Mouse (Mus musculus) embryonic facial prominence, embryonic 14.5 days (tissue): Measurements from ENCODE around the gene Cacna2d1. TPM values are rescaled to one million over a fixed set of nuclear protein-coding genes. Genes with fewer than 3 reads are reported as not detected.
A peak's percentile ranks its signal among the peaks of the same experiment; 100 is the strongest.

ENCODE experiments used
- ATAC-seq: fragments of 200-750 bp; cut with Nextera tagmentation; 2 replicates; pipeline ENCODE4 v1.8.0; 2017; ENCODE audit warnings: low read depth, moderate number of reproducible peaks, moderate TSS enrichment
- DNase-seq: peaks from one replicate; pipeline ENCODE4 v3.0.0-alpha.2; 2015; ENCODE audit warnings: low spot score
- H3K27ac ChIP-seq: fragments of 300-500 bp; sonication (generic); replicated peaks from 2 replicates; pipeline ENCODE4 v1.5.1; 2014; ENCODE audit warnings: low read depth, mild to moderate bottlenecking, low read length, moderate library complexity
- H3K27me3 ChIP-seq: fragments of 300-500 bp; sonication (generic); replicated peaks from 2 replicates; pipeline ENCODE4 v1.6.1; 2014; ENCODE audit warnings: low read length; ENCODE audit not compliant: control insufficient read depth, insufficient read depth
- H3K36me3 ChIP-seq: fragments of 300-500 bp; sonication (generic); 2 replicates; pipeline ENCODE4 v1.6.1; 2014; ENCODE audit warnings: low read length, mixed read lengths; ENCODE audit not compliant: control insufficient read depth, insufficient read depth
- H3K4me1 ChIP-seq: fragments of 300-500 bp; sonication (generic); 2 replicates; pipeline ENCODE4 v1.6.1; 2014; ENCODE audit warnings: antibody characterized with exemption, low read length; ENCODE audit not compliant: control insufficient read depth, insufficient read depth
- H3K4me2 ChIP-seq: fragments of 300-500 bp; sonication (generic); 2 replicates; pipeline ENCODE4 v1.6.1; 2014; ENCODE audit warnings: low read depth, mild to moderate bottlenecking, low read length, moderate library complexity, mixed read lengths
- H3K4me3 ChIP-seq: fragments of 300-500 bp; sonication (generic); 2 replicates; pipeline ENCODE4 v1.5.1; 2014; ENCODE audit warnings: low read depth, mild to moderate bottlenecking, low read length
- H3K9ac ChIP-seq: fragments of 300-500 bp; sonication (generic); 2 replicates; pipeline ENCODE4 v1.6.1; 2014; ENCODE audit warnings: low read depth, mild to moderate bottlenecking, low read length, moderate library complexity, mixed read lengths
- H3K9me3 ChIP-seq: fragments of 300-500 bp; sonication (generic); 2 replicates; pipeline ENCODE4 v1.6.1; 2016; ENCODE audit warnings: low read length; ENCODE audit not compliant: control insufficient read depth
- WGBS: fragments of 180-500 bp; shearing (Covaris S2); extraction: QIAGEN DNeasy Blood & Tissue Kit; methylation state at CpG from one replicate; pipeline ENCODE4 v1.1.7; 2014; 5-methylcytosine and 5-hydroxymethylcytosine counted together
- polyA plus RNA-seq: library from polyadenylated mRNA; unstranded; fragments of >200 nt; fragmentation: Nextera tagmentation; extraction: Ambion mirVana; gene quantifications from 2 replicates; pipeline ENCODE4 v1.2.1, GENCODE M21; 2014

Cacna2d1 gene
- polyA plus RNA-seq, 1 experiment from 2014 or later: 33.0 TPM

GRCm38 (mm10) chr5:16265385-16265784 lies 330.9 kb downstream of the Cacna2d1 start:
- peak; percentile 27 for DNase-seq
- H3K36me3 ChIP-seq: no peaks in the 10 kb centered on the region
- no peak overlapping the region for H3K9ac ChIP-seq
- H3K27me3 ChIP-seq: no peaks in the 10 kb centered on the region
- no peak overlapping the region for H3K4me2 ChIP-seq
- no peaks in the 10 kb centered on the region for H3K9me3 ChIP-seq
- ATAC-seq: peak; percentile 44; the same call in 1 of the 2 replicates
- no peak overlapping the region for H3K4me3 ChIP-seq
- no peak overlapping the region for H3K27ac ChIP-seq
- H3K4me1 ChIP-seq: no peaks in the 10 kb centered on the region
- 72% methylated on average over 6 of the region's 6 CpGs for WGBS

- H3K4me3 ChIP-seq: no peak overlapping the region
- H3K9me3 ChIP-seq: no peaks in the 10 kb centered on the region; the same call in 1 of the 2 replicates
- no peak for ATAC-seq
- no peaks in the 10 kb centered on the region for H3K4me1 ChIP-seq
- H3K27me3 ChIP-seq: no peaks in the 10 kb centered on the region
- H3K36me3 ChIP-seq: no peaks in the 10 kb centered on the region
- no peak overlapping the region for H3K9ac ChIP-seq
- no peak overlapping the region for H3K4me2 ChIP-seq
- peak; percentile 11 for DNase-seq
- no peak overlapping the region for H3K27ac ChIP-seq
- 58% methylated on average over 2 of the region's 2 CpGs for WGBS
Observed at GRCm38 (mm10) chr5:16277058-16277457, 342.6 kb downstream of the Cacna2d1 start.

- WGBS: 80% methylated on average over 5 of the region's 5 CpGs
- no peak for DNase-seq
- Histone ChIP-seq H3K9me3 (no peaks in the 10 kb centered on the region; the same call in 1 of the 2 replicates), H3K4me2 (no peak overlapping the region), H3K4me1 (no peaks in the 10 kb centered on the region), H3K4me3 (no peak overlapping the region), H3K36me3 (no peaks in the 10 kb centered on the region), H3K9ac (no peak overlapping the region), H3K27me3 (no peaks in the 10 kb centered on the region), H3K27ac (no peak overlapping the region)
- ATAC-seq: no peak
Observed at GRCm38 (mm10) chr5:16281229-16281628, 346.7 kb downstream of the Cacna2d1 start.

- no peak overlapping the region for H3K4me2 ChIP-seq
- H3K27ac ChIP-seq: no peak overlapping the region
- DNase-seq (peak; percentile 40), ATAC-seq (no peak)
- no peak overlapping the region for H3K4me3 ChIP-seq
- no peaks in the 10 kb centered on the region for H3K36me3 ChIP-seq
- no peak overlapping the region for H3K9ac ChIP-seq
- H3K9me3 ChIP-seq: no peaks in the 10 kb centered on the region
- H3K27me3 ChIP-seq: no peaks in the 10 kb centered on the region
- WGBS: 2% methylated on average over 1 of the region's 1 CpGs
- peaks cover 5% of the 10 kb centered on the region; the same call in 1 of the 2 replicates for H3K4me1 ChIP-seq
Observed at GRCm38 (mm10) chr5:16293223-16293622, 358.7 kb downstream of the Cacna2d1 start.

GRCm38 (mm10) chr5:16293825-16294224 lies 359.3 kb downstream of the Cacna2d1 start:
- H3K4me3 ChIP-seq: no peak overlapping the region
- H3K4me1 ChIP-seq: peaks cover 5% of the 10 kb centered on the region; the same call in 1 of the 2 replicates
- H3K27me3 ChIP-seq: no peaks in the 10 kb centered on the region
- H3K4me2 ChIP-seq: no peak overlapping the region
- no peak overlapping the region for H3K27ac ChIP-seq
- H3K9ac ChIP-seq: no peak overlapping the region
- ATAC-seq (no peak), DNase-seq (no peak)
- no peaks in the 10 kb centered on the region for H3K9me3 ChIP-seq
- WGBS: 61% methylated on average over 4 of the region's 4 CpGs
- no peaks in the 10 kb centered on the region for H3K36me3 ChIP-seq

- no peak for ATAC-seq
Observed at GRCm38 (mm10) chr5:16294708-16295107, 360.2 kb downstream of the Cacna2d1 start.

GRCm38 (mm10) chr5:16297170-16297771 lies 362.8 kb downstream of the Cacna2d1 start:
- 57% methylated on average over 4 of the region's 4 CpGs for WGBS
- Histone ChIP-seq H3K27me3 (no peaks in the 10 kb centered on the region), H3K9ac (no peak overlapping the region), H3K4me2 (no peak overlapping the region), H3K4me3 (no peak overlapping the region), H3K9me3 (no peaks in the 10 kb centered on the region), H3K27ac (no peak overlapping the region), H3K4me1 (peaks cover 5% of the 10 kb centered on the region; the same call in 1 of the 2 replicates), H3K36me3 (no peaks in the 10 kb centered on the region)
- ATAC-seq: peak; percentile 68; the same call in 1 of the 2 replicates
- DNase-seq: peak; percentile 65

More at GRCm38 (mm10) chr5:16294708-16295107, 360.2 kb downstream of the Cacna2d1 start:
- Histone ChIP-seq H3K36me3 (no peaks in the 10 kb centered on the region), H3K9ac (no peak overlapping the region), H3K4me1 (peaks cover 5% of the 10 kb centered on the region; the same call in 1 of the 2 replicates), H3K9me3 (no peaks in the 10 kb centered on the region), H3K4me3 (no peak overlapping the region), H3K4me2 (no peak overlapping the region), H3K27me3 (no peaks in the 10 kb centered on the region), H3K27ac (no peak overlapping the region)
- no peak for DNase-seq
- 82% methylated on average over 4 of the region's 4 CpGs for whole genome bisulfite sequencing

- Histone ChIP-seq H3K4me1 (peaks cover 5% of the 10 kb centered on the region; the same call in 1 of the 2 replicates), H3K36me3 (0 out of 2 replicates have a peak, but pooled peaks cover 2% of the 10 kb centered on the region), H3K4me2 (no peak overlapping the region), H3K27me3 (no peaks in the 10 kb centered on the region), H3K4me3 (no peak overlapping the region), H3K9ac (no peak overlapping the region), H3K9me3 (no peaks in the 10 kb centered on the region), H3K27ac (no peak overlapping the region)
- ATAC-seq (no peak), DNase-seq (no peak)
- WGBS: 71% methylated on average over 6 of the region's 6 CpGs
Observed at GRCm38 (mm10) chr5:16299631-16300030, 365.1 kb downstream of the Cacna2d1 start.
